Mouse (Mus musculus) kidney, embryonic 14.5 days (tissue): ENCODE data around the gene Olfr358. TPM values are rescaled to one million over a fixed set of nuclear protein-coding genes. Genes with fewer than 3 reads are reported as not detected.

Experiments
- ATAC-seq: fragments of 200-750 bp; cut with Nextera tagmentation; 2 replicates; pipeline ENCODE4 v1.8.0; 2017; ENCODE audit warnings: moderate number of reproducible peaks, mild to moderate bottlenecking, moderate TSS enrichment, moderate library complexity; ENCODE audit not compliant: low FRiP score, low TSS enrichment
- H3K27ac ChIP-seq: fragments of 300-500 bp; sonication (generic); 2 replicates; pipeline ENCODE4 v1.5.1; 2014; ENCODE audit warnings: low read depth, mild to moderate bottlenecking, low read length, moderate library complexity, mixed read lengths
- H3K27me3 ChIP-seq: fragments of 300-500 bp; sonication (generic); 2 replicates; pipeline ENCODE4 v1.6.1; 2014; ENCODE audit warnings: mild to moderate bottlenecking, low read length; ENCODE audit not compliant: control insufficient read depth, insufficient read depth
- H3K36me3 ChIP-seq: fragments of 300-500 bp; sonication (generic); 2 replicates; pipeline ENCODE4 v1.6.1; 2014; ENCODE audit warnings: low read length, mixed read lengths; ENCODE audit not compliant: control insufficient read depth, insufficient read depth
- H3K4me1 ChIP-seq: fragments of 300-500 bp; sonication (generic); 2 replicates; pipeline ENCODE4 v1.6.1; 2014; ENCODE audit warnings: low read length, mixed read lengths; ENCODE audit not compliant: control insufficient read depth, insufficient read depth
- H3K4me2 ChIP-seq: fragments of 300-500 bp; sonication (generic); replicated peaks from 2 replicates; pipeline ENCODE4 v1.6.1; 2014; ENCODE audit warnings: low read depth, mild to moderate bottlenecking, low read length
- H3K4me3 ChIP-seq: fragments of 300-500 bp; sonication (generic); 2 replicates; pipeline ENCODE4 v1.5.1; 2014; ENCODE audit warnings: mild to moderate bottlenecking, low read length
- H3K9ac ChIP-seq: fragments of 300-500 bp; sonication (generic); 2 replicates; pipeline ENCODE4 v1.6.1; 2014; ENCODE audit warnings: low read depth, mild to moderate bottlenecking, low read length, moderate library complexity
- H3K9me3 ChIP-seq: fragments of 300-500 bp; sonication (generic); 2 replicates; pipeline ENCODE4 v1.6.1; 2016; ENCODE audit warnings: low read length; ENCODE audit not compliant: control insufficient read depth
- WGBS: fragments of 180-500 bp; shearing (Covaris S2); extraction: QIAGEN DNeasy Blood & Tissue Kit; methylation state at CpG from one replicate; pipeline ENCODE4 v1.1.7; 2014; 5-methylcytosine and 5-hydroxymethylcytosine counted together
- polyA plus RNA-seq: library from polyadenylated mRNA; unstranded; fragments of >200 nt; fragmentation: Nextera tagmentation; extraction: Ambion mirVana; gene quantifications from 2 replicates; pipeline ENCODE4 v1.2.1, GENCODE M21; 2014

Gene Olfr358
- not detected in 2 replicates for polyA plus RNA-seq

- H3K4me3 ChIP-seq: no peak within 1 kb of the TSS
- no peaks in the 10 kb centered on the region for H3K36me3 ChIP-seq
- H3K9me3 ChIP-seq: peaks cover 6% of the 10 kb centered on the region; the same call in 1 of the 2 replicates
- no peak within 1 kb of the TSS for H3K4me2 ChIP-seq
- H3K27ac ChIP-seq: no peak within 1 kb of the TSS
- ATAC-seq: no peak
- no peaks in the 10 kb centered on the region for H3K27me3 ChIP-seq
- no peaks in the 10 kb centered on the region for H3K4me1 ChIP-seq
- no peak within 1 kb of the TSS for H3K9ac ChIP-seq
Observed at GRCm38 (mm10) chr2:37009235-37009634, at the start of gene Olfr358. Gene Olfr358, minus strand, starts transcription at chr2:37009335.

GRCm38 (mm10) chr2:36997030-36997429 is 12.1 kb downstream of the Olfr358 start:
- no peak for ATAC-seq
- H3K4me3 ChIP-seq: no peak overlapping the region

GRCm38 (mm10) chr2:36993527-36993926 is 15.6 kb downstream of the Olfr358 start, which contains the start of gene Olfr357:
Gene Olfr357, plus strand, starts transcription at chr2:36993827.
- Histone ChIP-seq H3K9ac (no peak within 1 kb of the TSS), H3K9me3 (no peaks in the 10 kb centered on the region), H3K4me1 (no peaks in the 10 kb centered on the region), H3K4me2 (no peak within 1 kb of the TSS), H3K27me3 (no peaks in the 10 kb centered on the region), H3K27ac (no peak within 1 kb of the TSS), H3K36me3 (no peaks in the 10 kb centered on the region), H3K4me3 (no peak within 1 kb of the TSS)
- WGBS: 62% methylated on average over 1 of the region's 1 CpGs
- no peak for ATAC-seq

More at GRCm38 (mm10) chr2:36997030-36997429, 12.1 kb downstream of the Olfr358 start:
- 82% methylated on average over 1 of the region's 1 CpGs for whole genome bisulfite sequencing
- Histone ChIP-seq H3K27me3 (no peaks in the 10 kb centered on the region), H3K4me1 (no peaks in the 10 kb centered on the region), H3K36me3 (no peaks in the 10 kb centered on the region), H3K27ac (no peak overlapping the region), H3K9ac (no peak overlapping the region), H3K9me3 (no peaks in the 10 kb centered on the region), H3K4me2 (no peak overlapping the region)

Other genes with a start within 250 kb of the Olfr358 start
- not detected in 2 replicates for gene Olfr348, start 225.1 kb downstream of the Olfr358 start, polyA plus RNA-seq
- not detected in 2 replicates for gene Olfr50, start 218.8 kb downstream of the Olfr358 start, polyA plus RNA-seq
- not detected in 2 replicates for gene Olfr3, start 192.3 kb downstream of the Olfr358 start, polyA plus RNA-seq
- not detected in 2 replicates for gene Olfr350, start 163.0 kb downstream of the Olfr358 start, polyA plus RNA-seq
- gene Olfr351, start 146.7 kb downstream of the Olfr358 start, polyA plus RNA-seq: not detected in 2 replicates
- not detected in 2 replicates for gene Olfr352, start 140.9 kb downstream of the Olfr358 start, polyA plus RNA-seq
- gene Olfr353, start 116.4 kb downstream of the Olfr358 start, polyA plus RNA-seq: not detected in 2 replicates
- gene Olfr354, start 103.7 kb downstream of the Olfr358 start, polyA plus RNA-seq: not detected in 2 replicates
- gene Olfr355, start 80.4 kb downstream of the Olfr358 start, polyA plus RNA-seq: not detected in 2 replicates
- not detected in 2 replicates for gene Olfr356, start 72.2 kb downstream of the Olfr358 start, polyA plus RNA-seq
- gene Olfr357, start 15.5 kb downstream of the Olfr358 start, polyA plus RNA-seq: not detected in 2 replicates
- gene Olfr360, start 56.4 kb upstream of the Olfr358 start, polyA plus RNA-seq: not detected in 2 replicates
- gene Olfr361, start 80.0 kb upstream of the Olfr358 start, polyA plus RNA-seq: not detected in 2 replicates
- not detected in 2 replicates for gene Olfr362, start 108.6 kb upstream of the Olfr358 start, polyA plus RNA-seq
- not detected in 2 replicates for gene Olfr364-ps1, start 130.0 kb upstream of the Olfr358 start, polyA plus RNA-seq
- gene Olfr365, start 178.9 kb upstream of the Olfr358 start, polyA plus RNA-seq: not detected in 2 replicates
- gene Olfr366, start 202.2 kb upstream of the Olfr358 start, polyA plus RNA-seq: not detected in 2 replicates